Mouse (Mus musculus) G1E-ER4 (cell line): ENCODE measurements around the gene Gpi1. TPM values are rescaled to one million over a fixed set of nuclear protein-coding genes. Genes with fewer than 3 reads are reported as not detected.

ENCODE experiments used
- GATA1 ChIP-seq: IDR thresholded peaks from one replicate; pipeline ENCODE4 v1.8.0; 2012; ENCODE audit warnings: low read length, inconsistent platforms
- polyA plus RNA-seq: library from polyadenylated mRNA; stranded (reverse); fragments of >175 nt; gene quantifications from 2 replicates; pipeline ENCODE4 v1.2.3, GENCODE M21; 2012

Gene Gpi1
- polyA plus RNA-seq, 1 experiment: 2,067 TPM

DNA sequence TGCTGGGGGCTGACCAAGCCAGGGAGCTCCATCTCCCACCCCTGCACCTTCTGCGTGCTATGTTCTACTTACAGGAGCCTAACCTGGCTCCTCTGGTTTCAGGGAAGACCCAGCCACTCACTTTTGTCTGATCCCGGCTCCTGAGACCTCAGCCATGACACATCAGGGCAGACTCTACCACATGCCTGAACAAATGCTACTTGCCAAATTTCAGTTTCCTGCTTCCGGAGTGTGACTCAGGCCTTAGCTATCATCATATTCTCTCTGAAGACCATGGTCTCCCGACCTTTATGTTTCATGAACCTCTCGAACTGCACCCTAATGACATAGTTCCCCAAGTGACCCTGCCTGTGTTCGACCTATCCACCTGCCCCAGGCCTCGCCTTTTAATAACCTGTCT, 16.9 kb downstream of the Gpi1 start:
- no peak for TF ChIP-seq GATA1

GRCm38 (mm10) chr7:34208027-34208745, 21.9 kb downstream of the Gpi1 start:
- TF ChIP-seq GATA1: no peak

- no peak for TF ChIP-seq GATA1
These were observed 23.8 kb downstream of the Gpi1 start for GRCm38 (mm10) chr7:34206331-34206730.

- no peak for TF ChIP-seq GATA1
These were observed 29.3 kb downstream of the Gpi1 start for GRCm38 (mm10) chr7:34200829-34201228.

DNA sequence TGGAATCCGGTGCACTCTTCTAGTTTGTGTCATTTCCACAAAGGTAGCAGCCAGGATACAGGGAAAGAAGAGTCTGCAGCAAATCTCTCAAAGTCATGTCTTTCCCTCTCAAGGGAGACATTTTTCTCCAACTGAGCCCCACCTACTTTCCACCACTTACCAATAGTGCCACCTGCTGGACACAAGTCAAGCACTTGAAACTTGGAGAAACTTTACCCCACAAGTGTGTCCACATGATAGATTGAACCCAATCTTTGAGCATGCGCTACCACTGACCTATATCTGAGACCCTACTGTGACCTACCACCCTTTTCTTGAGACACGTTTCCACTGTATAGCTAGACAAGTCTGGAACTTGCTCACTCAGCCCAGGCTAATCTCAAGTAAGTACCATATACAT, 31.8 kb downstream of the Gpi1 start:
- no peak for TF ChIP-seq GATA1

DNA sequence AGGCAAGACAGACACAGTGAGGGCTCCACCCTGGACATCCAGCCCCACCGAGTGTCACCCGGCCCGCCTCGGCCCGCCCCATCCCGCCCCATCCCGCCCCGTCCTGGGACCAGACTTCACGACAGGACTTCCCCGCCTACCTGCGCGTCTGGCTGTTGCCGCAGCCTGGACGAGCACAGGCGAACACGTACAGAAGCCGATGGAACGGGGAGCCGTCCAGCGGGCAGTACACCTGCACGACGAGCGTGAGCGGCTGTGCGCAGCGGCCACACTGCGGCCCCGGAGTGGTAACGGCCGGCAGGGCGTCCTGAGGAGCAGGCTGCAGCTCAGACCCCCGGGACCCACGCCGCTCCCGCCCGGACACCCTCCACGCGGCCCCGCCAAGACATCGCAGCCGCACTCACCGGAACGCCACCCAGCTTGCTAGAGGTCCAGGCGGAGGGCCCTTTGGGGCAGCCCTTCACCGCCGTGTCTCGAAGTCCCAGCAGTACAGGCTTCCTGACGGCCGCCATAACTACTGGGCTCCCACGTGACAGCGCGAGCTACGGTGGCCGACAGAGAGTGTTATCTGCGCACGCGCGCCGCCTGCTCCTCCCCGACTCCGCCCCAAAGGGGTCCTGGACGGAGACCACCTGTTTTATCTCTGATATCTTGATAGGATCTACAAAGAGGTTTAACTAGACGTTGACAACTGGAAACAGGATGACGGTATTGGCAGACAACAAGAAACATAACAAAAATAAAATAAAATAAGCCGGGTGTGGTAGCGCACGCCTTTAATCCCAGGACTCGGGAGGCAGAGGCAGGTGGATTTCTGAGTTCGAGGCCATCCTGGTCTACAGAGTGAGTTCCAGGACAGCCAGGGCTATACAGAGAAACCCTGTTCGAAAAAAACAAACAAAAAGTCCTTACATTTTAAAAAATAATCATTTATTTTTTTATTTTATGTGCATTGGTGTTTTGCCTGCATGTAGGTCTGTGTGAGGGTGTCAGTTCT, 33.7 kb downstream of the Gpi1 start, which contains the start of gene Pdcd2l:
TSS of gene Pdcd2l (minus strand) at position 530 of the 997 bp plus-strand sequence.
- no peak for TF ChIP-seq GATA1

- no peak for TF ChIP-seq GATA1
These were observed 34.5 kb downstream of the Gpi1 start for GRCm38 (mm10) chr7:34195632-34196031.

DNA sequence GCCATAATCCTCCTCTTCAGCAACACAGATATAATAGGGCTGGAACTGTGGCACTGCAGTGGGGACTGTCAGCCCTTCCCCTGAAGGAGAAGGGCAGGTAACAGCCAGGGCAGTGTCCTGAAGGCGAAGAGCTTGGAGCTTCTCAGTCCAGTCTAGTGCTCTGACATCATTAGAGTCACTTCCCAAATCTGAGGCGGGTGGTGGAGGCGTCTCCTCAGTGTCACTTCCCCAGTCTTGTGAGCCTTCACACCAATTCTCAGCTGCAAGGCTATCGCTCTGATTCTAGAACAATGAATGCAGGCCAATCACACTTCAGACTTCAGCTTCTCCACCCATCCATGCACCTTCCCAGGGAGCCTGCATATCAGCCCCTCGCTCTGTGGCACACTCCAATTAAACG, 37.3 kb downstream of the Gpi1 start:
- no peak for TF ChIP-seq GATA1

- TF ChIP-seq GATA1: no peak
These were observed 40.7 kb downstream of the Gpi1 start for GRCm38 (mm10) chr7:34189376-34189989.

GRCm38 (mm10) chr7:34183794-34184193, 46.3 kb downstream of the Gpi1 start:
- no peak for TF ChIP-seq GATA1

- no peak for TF ChIP-seq GATA1
These were observed 46.8 kb downstream of the Gpi1 start for GRCm38 (mm10) chr7:34183356-34183755.

- TF ChIP-seq GATA1: no peak
These were observed 57.9 kb downstream of the Gpi1 start for GRCm38 (mm10) chr7:34172251-34172650.

GRCm38 (mm10) chr7:34169454-34169853, 60.7 kb downstream of the Gpi1 start, which contains the start of gene Uba2:
Gene Uba2 (minus strand): TSS chr7:34169599.
- no peak for TF ChIP-seq GATA1

DNA sequence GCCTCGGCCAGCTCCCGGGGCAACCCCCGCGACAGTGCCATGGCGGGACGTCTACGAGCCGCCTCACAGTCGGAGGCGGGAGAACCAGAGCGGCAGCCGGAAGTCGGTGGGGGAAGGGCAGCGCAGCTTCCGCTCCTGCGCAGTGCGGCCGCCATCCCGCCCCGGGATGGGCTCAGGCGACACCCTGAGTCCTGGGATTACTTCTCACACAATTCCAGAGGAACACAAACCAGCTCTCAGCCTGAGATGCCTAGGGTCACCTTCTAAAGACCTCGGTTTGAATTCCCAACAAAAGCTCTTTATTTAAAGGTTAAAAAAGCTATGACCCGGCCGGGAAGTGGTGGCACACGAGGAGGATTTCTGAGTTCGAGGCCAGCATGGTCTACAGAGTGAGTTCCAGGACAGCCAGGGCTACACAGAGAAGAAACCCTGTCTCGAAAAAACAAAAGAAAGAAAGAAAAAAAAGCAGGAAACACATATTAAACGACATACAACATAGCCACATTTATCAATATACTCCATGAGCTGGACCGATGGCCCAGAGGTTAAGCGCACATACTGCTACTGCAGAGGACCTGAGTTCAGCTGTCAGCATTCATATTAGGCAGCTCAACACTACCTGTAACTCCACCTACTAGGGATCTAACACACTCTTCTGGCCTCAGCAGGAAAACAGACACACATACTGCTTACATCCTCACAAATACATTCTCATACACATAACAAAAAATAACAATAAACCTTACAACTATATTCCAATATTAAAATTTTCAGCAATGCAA, 61.5 kb downstream of the Gpi1 start:
- TF ChIP-seq GATA1: no peak
